Mouse (Mus musculus) C2C12 (cell line): ENCODE measurements around the gene Zbtb1.

ENCODE experiments used
- CEBPB ChIP-seq: IDR thresholded peaks from one replicate; pipeline ENCODE4 v1.6.1; 2011; ENCODE audit warnings: low read depth, mild to moderate bottlenecking, control low read depth, moderate library complexity
- CTCF ChIP-seq: IDR thresholded peaks from one replicate; pipeline ENCODE4 v1.5.1; 2011; ENCODE audit not compliant: control insufficient read depth, insufficient read depth, insufficient read length
- MAX ChIP-seq: IDR thresholded peaks from one replicate; pipeline ENCODE4 v1.6.1; 2011; ENCODE audit warnings: mild to moderate bottlenecking, control low read depth
- MYOG ChIP-seq: IDR thresholded peaks from one replicate; pipeline ENCODE4 v1.6.1; 2011; ENCODE audit not compliant: control insufficient read depth, insufficient read length; ENCODE audit errors: extremely low read depth

- TF ChIP-seq CTCF = no peak
- no peak for TF ChIP-seq MAX
- no peak for TF ChIP-seq MYOG
- TF ChIP-seq CEBPB = no peak
These were observed 34.7 kb downstream of the Zbtb1 start for GRCm38 (mm10) chr12:76404836-76405182.
